Mouse (Mus musculus): ENCODE measurements around the gene Dcun1d1.
A peak's percentile ranks its signal among the peaks of the same experiment; 100 is the strongest.

The Dcun1d1 gene

GRCm38 (mm10) chr3:35937345-35937744 lies at the start of gene Dcun1d1:
Gene Dcun1d1, minus strand, starts transcription at chr3:35937445.
- no peak for DNase-seq (ENCODE audit: low spot score in 2 of 2)

- DNase-seq (ENCODE audit: low spot score in 2 of 2), result no peak
These were observed 49.0 kb upstream of the Dcun1d1 start for GRCm38 (mm10) chr3:35986266-35986665.

GRCm38 (mm10) chr3:35973551-35973950 lies 36.3 kb upstream of the Dcun1d1 start:
- DNase-seq (ENCODE audit: low spot score in 2 of 2), result peak; percentile 25 to 44

- no peak for DNase-seq (ENCODE audit: low spot score in 2 of 2)
These were observed 35.7 kb upstream of the Dcun1d1 start for GRCm38 (mm10) chr3:35972985-35973384.

- DNase-seq (ENCODE audit: low spot score in 2 of 2), result no peak
These were observed 33.9 kb upstream of the Dcun1d1 start for GRCm38 (mm10) chr3:35971149-35971548.

- no peak for DNase-seq (ENCODE audit: low spot score in 2 of 2)
These were observed 33.2 kb upstream of the Dcun1d1 start for GRCm38 (mm10) chr3:35970441-35970840.

- no peak for DNase-seq (ENCODE audit: low spot score in 2 of 2)
These were observed 30.2 kb upstream of the Dcun1d1 start for GRCm38 (mm10) chr3:35967366-35967921.

GRCm38 (mm10) chr3:35966493-35966892 lies 29.2 kb upstream of the Dcun1d1 start:
- peak in 1 of 2 experiments; percentile 16 for DNase-seq (ENCODE audit: low spot score in 2 of 2)

- DNase-seq (ENCODE audit: low spot score in 2 of 2), result no peak
These were observed 27.7 kb upstream of the Dcun1d1 start for GRCm38 (mm10) chr3:35964928-35965327.

- no peak for DNase-seq (ENCODE audit: low spot score in 2 of 2)
These were observed 26.7 kb upstream of the Dcun1d1 start for GRCm38 (mm10) chr3:35963921-35964320.

- no peak for DNase-seq (ENCODE audit: low spot score in 2 of 2)
These were observed 26.2 kb upstream of the Dcun1d1 start for GRCm38 (mm10) chr3:35963401-35963800.

- DNase-seq (ENCODE audit: low spot score in 2 of 2), result no peak
These were observed 25.7 kb upstream of the Dcun1d1 start for GRCm38 (mm10) chr3:35962967-35963366.

- no peak for DNase-seq (ENCODE audit: low spot score in 2 of 2)
These were observed 20.0 kb upstream of the Dcun1d1 start for GRCm38 (mm10) chr3:35957230-35957629.

GRCm38 (mm10) chr3:35954901-35955575 lies 17.8 kb upstream of the Dcun1d1 start:
- DNase-seq (ENCODE audit: low spot score in 2 of 2), result no peak

GRCm38 (mm10) chr3:35953816-35954215 lies 16.6 kb upstream of the Dcun1d1 start:
- DNase-seq (ENCODE audit: low spot score in 2 of 2), result no peak

- no peak for DNase-seq (ENCODE audit: low spot score in 2 of 2)
These were observed 15.9 kb upstream of the Dcun1d1 start for GRCm38 (mm10) chr3:35953184-35953583.

GRCm38 (mm10) chr3:35948197-35948596 lies 11.0 kb upstream of the Dcun1d1 start:
- DNase-seq (ENCODE audit: low spot score in 2 of 2), result no peak

GRCm38 (mm10) chr3:35940520-35941135 lies 3.4 kb upstream of the Dcun1d1 start:
- DNase-seq (ENCODE audit: low spot score in 2 of 2), result no peak

- no peak for DNase-seq (ENCODE audit: low spot score in 2 of 2)
These were observed 2.8 kb upstream of the Dcun1d1 start for GRCm38 (mm10) chr3:35940047-35940446.

GRCm38 (mm10) chr3:35933405-35933777 lies 3.9 kb downstream of the Dcun1d1 start:
- peak; percentile 35 to 45 for DNase-seq (ENCODE audit: low spot score in 2 of 2)

- peak; percentile 82 to 83 for DNase-seq (ENCODE audit: low spot score in 2 of 2)
These were observed 4.4 kb downstream of the Dcun1d1 start for GRCm38 (mm10) chr3:35932735-35933404.

- peak; percentile 62 to 63 for DNase-seq (ENCODE audit: low spot score in 2 of 2)
These were observed 5.1 kb downstream of the Dcun1d1 start for GRCm38 (mm10) chr3:35931896-35932727.
